Mouse (Mus musculus): ENCODE measurements around the gene Inhbc.

GRCm38 (mm10) chr10:127318009-127318408, 52.2 kb downstream of the Inhbc start:
- TF ChIP-seq CTCF (IDR thresholded peaks at IDR 0.05; ENCODE audit: low read depth) (no peak), EP300 (IDR thresholded peaks at IDR 0.05; ENCODE audit: low read depth) (no peak)

All from heart, postnatal 0 days (tissue).